Mouse (Mus musculus) midbrain, embryonic 13.5 days (tissue): ENCODE measurements around the gene Zfp408. TPM values are rescaled to one million over a fixed set of nuclear protein-coding genes. Genes with fewer than 3 reads are reported as not detected.

Source experiments
- polyA plus RNA-seq: library from polyadenylated mRNA; unstranded; fragments of >200 nt; fragmentation: Nextera tagmentation; extraction: Ambion mirVana; gene quantifications from 2 replicates; pipeline ENCODE4 v1.2.1, GENCODE M21; 2015

Gene Zfp408
- polyA plus RNA-seq, 1 experiment from 2014 or later, result 14.6 TPM

Other genes with a start within 250 kb of the Zfp408 start
- 147 and 165 TPM in 2 replicates for gene 1110051M20Rik, start 205.1 kb downstream of the Zfp408 start, polyA plus RNA-seq
- gene Lrp4, start 192.3 kb downstream of the Zfp408 start, polyA plus RNA-seq, result 7.1 and 10.2 TPM in 2 replicates
- 149 and 153 TPM in 2 replicates for gene Ckap5, start 123.0 kb downstream of the Zfp408 start, polyA plus RNA-seq
- 0.32 TPM in 1 of 2 replicates, not detected in the other for gene F2, start 13.4 kb downstream of the Zfp408 start, polyA plus RNA-seq
- 89.0 and 90.4 TPM in 2 replicates for gene Arhgap1, start 69 bp upstream of the Zfp408 start, polyA plus RNA-seq
- 38.0 and 38.6 TPM in 2 replicates for gene Atg13, start 60.8 kb upstream of the Zfp408 start, polyA plus RNA-seq
- 25.0 and 26.2 TPM in 2 replicates for gene Harbi1, start 61.1 kb upstream of the Zfp408 start, polyA plus RNA-seq
- gene Ambra1, start 80.3 kb upstream of the Zfp408 start, polyA plus RNA-seq, result 23.7 and 26.2 TPM in 2 replicates